Mouse (Mus musculus) hindbrain, embryonic 15.5 days (tissue): ENCODE measurements around the gene 2610507B11Rik. TPM values are rescaled to one million over a fixed set of nuclear protein-coding genes. Genes with fewer than 3 reads are reported as not detected.

Experiments
- ATAC-seq: fragments of 200-750 bp; cut with Nextera tagmentation; 2 replicates; pipeline ENCODE4 v1.8.0; 2017; ENCODE audit warnings: low read depth, moderate number of reproducible peaks, moderate TSS enrichment; ENCODE audit not compliant: low FRiP score
- H3K27ac ChIP-seq: fragments of 300-500 bp; sonication (generic); replicated peaks from 2 replicates; pipeline ENCODE4 v1.5.1; 2015; ENCODE audit warnings: mild to moderate bottlenecking, inconsistent platforms
- H3K27me3 ChIP-seq: fragments of 300-500 bp; sonication (generic); 2 replicates; pipeline ENCODE4 v1.6.1; 2015; ENCODE audit warnings: control low read depth, inconsistent platforms
- H3K36me3 ChIP-seq: fragments of 300-500 bp; sonication (generic); 2 replicates; pipeline ENCODE4 v1.6.1; 2015; ENCODE audit warnings: control low read depth, inconsistent platforms
- H3K4me1 ChIP-seq: fragments of 300-500 bp; sonication (generic); replicated peaks from 2 replicates; pipeline ENCODE4 v1.6.1; 2015; ENCODE audit warnings: control low read depth, inconsistent platforms
- H3K4me2 ChIP-seq: fragments of 300-500 bp; sonication (generic); 2 replicates; pipeline ENCODE4 v1.6.1; 2015; ENCODE audit warnings: moderate library complexity, mild to moderate bottlenecking, inconsistent platforms
- H3K4me3 ChIP-seq: fragments of 300-500 bp; sonication (generic); 2 replicates; pipeline ENCODE4 v1.5.1; 2015; ENCODE audit warnings: mild to moderate bottlenecking, inconsistent platforms
- H3K9ac ChIP-seq: fragments of 300-500 bp; sonication (generic); 2 replicates; pipeline ENCODE4 v1.6.1; 2015; ENCODE audit warnings: inconsistent platforms
- H3K9me3 ChIP-seq: fragments of 300-500 bp; sonication (generic); 2 replicates; pipeline ENCODE4 v1.6.1; 2016; ENCODE audit warnings: control low read depth, inconsistent platforms
- WGBS: fragments of 180-500 bp; shearing (Covaris S2); methylation state at CpG from one replicate; pipeline ENCODE4 v1.1.7; 2015; 5-methylcytosine and 5-hydroxymethylcytosine counted together
- polyA plus RNA-seq: library from polyadenylated mRNA; unstranded; fragments of >200 nt; fragmentation: Nextera tagmentation; extraction: Ambion mirVana; gene quantifications from 2 replicates; pipeline ENCODE4 v1.2.1, GENCODE M21; 2015

2610507B11Rik gene
- polyA plus RNA-seq, result 50.9 and 65.0 TPM in 2 replicates

DNA sequence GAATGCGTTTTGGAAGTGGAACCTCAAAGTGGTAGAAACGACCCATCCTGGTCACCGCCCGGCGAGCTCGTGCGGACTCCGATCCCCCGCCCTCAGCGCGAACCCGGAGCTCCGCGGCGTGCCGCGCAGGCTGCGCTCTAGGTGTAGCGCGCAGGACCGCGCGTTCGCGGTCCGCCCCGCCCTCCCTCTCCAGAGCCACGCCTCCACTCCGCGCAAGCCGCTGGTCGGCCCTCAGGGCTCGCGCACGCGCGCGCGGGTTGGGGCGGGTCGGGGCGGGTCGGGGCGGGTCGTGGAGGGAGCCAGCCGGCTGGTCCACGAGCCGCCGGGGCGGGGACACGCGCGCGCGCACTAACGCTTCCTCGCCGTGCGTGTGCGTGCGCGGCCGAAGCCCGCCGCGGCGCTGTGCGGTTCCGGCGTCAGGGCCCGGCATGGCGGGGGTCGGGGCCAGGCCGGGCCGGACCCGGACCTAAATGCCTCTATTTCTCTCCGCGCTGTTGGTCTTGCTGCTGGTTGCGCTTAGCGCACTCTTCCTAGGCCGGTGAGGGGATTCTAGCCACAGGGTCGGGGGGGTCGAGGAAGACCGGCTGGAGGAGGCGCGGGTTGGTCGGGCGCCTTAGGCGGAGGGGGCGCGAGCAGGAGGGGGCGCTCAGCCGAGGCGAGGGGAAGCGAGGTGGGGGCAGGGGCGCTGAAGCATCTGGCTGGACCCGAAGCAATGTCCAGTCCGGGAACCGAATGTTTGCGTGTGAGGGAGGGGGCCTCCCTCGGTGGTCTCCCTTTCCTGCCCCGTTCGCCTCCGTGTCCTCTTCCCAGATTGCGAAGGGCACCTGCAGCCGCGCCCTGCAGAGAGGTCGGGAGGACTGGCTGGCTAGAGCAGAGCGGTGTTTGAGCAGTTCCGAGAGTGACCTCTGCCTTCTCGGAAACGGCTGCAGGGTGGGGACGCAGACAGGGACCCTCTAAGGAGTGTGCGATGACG lies at the start of gene 2610507B11Rik:
TSS of gene 2610507B11Rik (plus strand) at position 373 of the 973 bp plus-strand sequence.
- WGBS, result under 1% methylated on average over 112 of the region's 115 CpGs
- Histone ChIP-seq H3K4me2 (peak within 1 kb of the TSS; percentile 73), H3K27me3 (no peaks in the 10 kb centered on the region), H3K4me3 (peak within 1 kb of the TSS; percentile 73), H3K9me3 (no peaks in the 10 kb centered on the region), H3K9ac (peak within 1 kb of the TSS; percentile 76), H3K27ac (peak within 1 kb of the TSS; percentile 84), H3K36me3 (peaks cover 31% of the 10 kb centered on the region), H3K4me1 (peaks cover 18% of the 10 kb centered on the region)
- peak; percentile 98 for ATAC-seq

DNA sequence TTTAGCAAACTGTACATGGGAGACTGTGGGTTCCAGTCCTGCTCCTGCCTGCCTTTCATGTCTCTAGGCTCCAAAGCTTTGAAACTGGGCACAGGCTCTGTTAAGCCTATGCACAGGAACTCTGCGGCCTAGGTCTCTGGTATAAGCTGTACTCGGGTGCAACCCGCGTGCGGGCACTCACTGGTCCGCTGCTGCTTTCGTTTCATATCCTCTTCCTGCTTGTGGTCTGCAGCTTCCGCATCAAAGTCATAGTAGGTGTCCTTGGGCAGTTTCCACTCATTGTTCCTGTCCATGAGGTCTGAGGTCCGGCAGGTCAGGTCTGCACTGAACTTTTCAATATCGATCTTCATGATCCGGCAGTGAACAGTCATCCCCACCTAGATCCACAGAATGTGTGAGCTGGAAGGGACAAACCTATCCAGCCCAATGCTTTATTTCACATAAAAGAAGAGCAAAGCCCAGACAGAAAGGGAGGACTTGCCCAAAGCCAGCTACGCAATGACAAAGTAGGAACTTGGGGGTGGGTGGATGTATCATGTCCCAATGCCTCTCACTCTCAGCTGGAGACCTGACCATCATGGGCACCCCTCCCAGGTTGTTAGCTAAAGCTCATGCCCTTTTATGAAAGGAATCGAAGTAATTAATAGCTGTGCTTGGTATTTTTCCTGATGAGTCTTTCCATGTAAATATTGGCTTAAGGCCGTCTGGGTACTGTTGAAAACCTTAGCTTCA lies 48.3 kb upstream of the 2610507B11Rik start:
- Histone ChIP-seq H3K27ac (no peak overlapping the region), H3K4me2 (no peak overlapping the region), H3K4me3 (no peak overlapping the region), H3K9ac (no peak overlapping the region), H3K27me3 (no peaks in the 10 kb centered on the region), H3K36me3 (peaks cover 93% of the 10 kb centered on the region), H3K4me1 (no peaks in the 10 kb centered on the region), H3K9me3 (no peaks in the 10 kb centered on the region)
- no peak for ATAC-seq
- WGBS, result 96% methylated on average over 14 of the region's 14 CpGs

DNA sequence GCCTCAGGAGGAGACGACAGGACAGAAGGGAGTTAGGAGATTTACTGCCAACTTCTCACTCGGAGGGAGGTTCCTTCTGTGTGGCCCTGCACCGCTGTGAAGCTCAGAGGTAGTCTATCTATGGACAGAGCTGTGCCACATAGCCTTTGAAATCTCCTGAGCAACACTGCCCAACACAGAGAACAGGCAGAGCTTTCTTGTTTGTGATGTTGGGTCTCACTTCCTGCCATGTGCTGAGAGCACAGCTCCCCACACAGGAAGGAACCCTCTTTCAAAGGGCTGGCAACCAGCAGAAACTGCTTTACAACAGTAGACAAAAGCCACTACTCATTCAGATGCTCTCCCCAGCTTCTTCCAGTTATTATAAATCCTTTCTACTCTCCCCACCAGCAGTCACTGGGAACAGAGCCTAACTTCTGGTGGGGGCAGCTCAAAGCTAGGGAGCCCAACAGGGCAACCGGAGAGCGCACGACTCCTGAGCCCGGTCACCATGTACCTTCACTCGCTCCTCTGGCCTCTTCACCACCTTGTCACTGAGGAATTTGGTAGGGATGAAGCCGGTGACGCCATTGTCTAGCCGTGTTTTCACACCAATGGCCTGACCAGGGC lies 45.7 kb upstream of the 2610507B11Rik start:
- peaks cover 93% of the 10 kb centered on the region for H3K36me3 ChIP-seq
- peak; percentile 79 for ATAC-seq

DNA sequence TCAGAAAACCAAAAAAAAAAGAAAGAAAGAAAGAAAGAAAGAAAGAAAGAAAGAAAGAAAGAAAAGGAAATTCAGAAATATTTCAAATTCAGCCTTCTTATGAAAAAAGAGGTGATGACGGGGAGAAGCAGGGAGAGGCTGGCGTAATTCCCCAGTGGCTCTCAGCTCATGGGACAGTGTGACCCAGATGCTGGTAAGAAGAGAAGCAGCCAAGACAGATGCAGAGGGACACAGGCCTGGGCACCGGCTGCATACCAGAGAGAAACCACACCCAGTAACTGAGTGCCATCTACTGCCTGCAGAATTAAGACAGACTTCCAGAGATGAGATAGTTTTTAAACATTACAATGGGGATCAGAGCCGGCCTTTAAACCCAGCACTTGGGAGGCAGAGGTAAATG lies 38.0 kb upstream of the 2610507B11Rik start:
- no peak for ATAC-seq
- Histone ChIP-seq H3K9me3 (no peaks in the 10 kb centered on the region), H3K4me2 (no peak overlapping the region), H3K27ac (no peak overlapping the region), H3K4me1 (no peaks in the 10 kb centered on the region), H3K9ac (no peak overlapping the region), H3K4me3 (no peak overlapping the region), H3K36me3 (peaks cover 96% of the 10 kb centered on the region), H3K27me3 (no peaks in the 10 kb centered on the region)
- 90% methylated on average over 4 of the region's 4 CpGs for WGBS

More for the DNA sequence above, 45.7 kb upstream of the 2610507B11Rik start:
- H3K9me3 ChIP-seq, result no peaks in the 10 kb centered on the region
- H3K4me1 ChIP-seq, result no peaks in the 10 kb centered on the region
- H3K27ac ChIP-seq, result peak overlapping the region; percentile 74
- H3K4me3 ChIP-seq, result no peak overlapping the region
- 81% methylated on average over 11 of the region's 11 CpGs for WGBS
- no peaks in the 10 kb centered on the region for H3K27me3 ChIP-seq
- H3K4me2 ChIP-seq, result no peak overlapping the region
- no peak overlapping the region for H3K9ac ChIP-seq

DNA sequence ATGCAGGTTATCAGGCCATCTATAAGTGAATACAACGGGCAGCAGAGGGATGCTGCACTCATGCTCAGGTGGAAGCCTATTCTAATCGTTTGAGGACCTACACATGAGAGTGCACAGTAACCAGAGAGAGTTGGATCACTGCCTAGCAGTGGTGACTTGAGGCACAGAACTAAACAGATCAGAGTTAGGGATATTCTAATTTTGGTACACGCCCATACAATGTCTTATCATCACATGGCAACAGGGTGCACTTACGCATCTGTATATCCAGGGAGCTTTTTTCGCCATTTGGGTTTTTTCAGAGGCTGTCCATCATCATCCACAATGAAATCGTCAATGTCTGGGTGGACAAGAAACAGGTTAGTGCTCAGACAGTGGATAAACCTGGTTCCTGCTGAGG lies 30.0 kb upstream of the 2610507B11Rik start:
- no peaks in the 10 kb centered on the region for H3K27me3 ChIP-seq
- 96% methylated on average over 6 of the region's 6 CpGs for WGBS
- peaks cover 70% of the 10 kb centered on the region for H3K36me3 ChIP-seq
- no peak overlapping the region for H3K27ac ChIP-seq
- H3K4me3 ChIP-seq, result no peak overlapping the region
- no peak overlapping the region for H3K4me2 ChIP-seq
- no peak for ATAC-seq
- H3K9ac ChIP-seq, result no peak overlapping the region
- H3K4me1 ChIP-seq, result no peaks in the 10 kb centered on the region
- H3K9me3 ChIP-seq, result no peaks in the 10 kb centered on the region

DNA sequence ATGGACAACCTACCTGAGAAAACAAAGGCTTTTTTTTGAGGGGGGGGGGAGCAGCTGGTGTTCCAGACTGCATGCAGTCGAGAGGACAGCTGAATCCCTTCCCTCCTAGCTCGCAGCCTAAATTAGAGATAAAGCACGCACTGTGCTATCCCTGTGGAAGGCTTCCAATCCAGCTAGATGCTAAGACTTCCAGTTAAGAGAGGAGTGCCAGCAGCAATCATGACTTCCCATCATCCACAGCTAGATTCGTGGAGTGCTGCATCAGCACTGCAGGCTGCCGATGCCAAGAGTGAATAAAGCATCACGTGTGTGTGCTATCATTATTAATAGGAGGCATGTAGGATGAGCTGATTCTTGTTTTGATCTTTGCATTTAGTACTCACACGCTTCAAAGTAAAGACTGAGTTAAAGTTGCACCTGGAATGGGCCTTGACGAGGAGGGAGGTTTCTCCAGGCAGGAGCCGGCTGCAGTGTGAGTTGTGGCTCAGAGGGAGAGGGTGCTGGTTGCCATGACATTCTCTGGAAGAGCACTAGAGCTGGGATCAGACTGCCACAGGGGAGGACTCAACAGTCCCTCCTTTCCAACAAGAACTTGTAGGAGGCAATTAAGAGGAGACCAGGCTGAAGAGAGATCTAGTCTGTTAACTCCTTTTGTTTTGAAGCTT lies 21.2 kb upstream of the 2610507B11Rik start:
- no peak overlapping the region for H3K4me2 ChIP-seq
- no peak for ATAC-seq
- 81% methylated on average over 9 of the region's 9 CpGs for WGBS
- H3K27me3 ChIP-seq, result no peaks in the 10 kb centered on the region
- H3K9me3 ChIP-seq, result no peaks in the 10 kb centered on the region
- no peak overlapping the region for H3K27ac ChIP-seq
- H3K36me3 ChIP-seq, result peaks cover 12% of the 10 kb centered on the region
- no peak overlapping the region for H3K9ac ChIP-seq
- no peak overlapping the region for H3K4me3 ChIP-seq
- H3K4me1 ChIP-seq, result peaks cover 25% of the 10 kb centered on the region

DNA sequence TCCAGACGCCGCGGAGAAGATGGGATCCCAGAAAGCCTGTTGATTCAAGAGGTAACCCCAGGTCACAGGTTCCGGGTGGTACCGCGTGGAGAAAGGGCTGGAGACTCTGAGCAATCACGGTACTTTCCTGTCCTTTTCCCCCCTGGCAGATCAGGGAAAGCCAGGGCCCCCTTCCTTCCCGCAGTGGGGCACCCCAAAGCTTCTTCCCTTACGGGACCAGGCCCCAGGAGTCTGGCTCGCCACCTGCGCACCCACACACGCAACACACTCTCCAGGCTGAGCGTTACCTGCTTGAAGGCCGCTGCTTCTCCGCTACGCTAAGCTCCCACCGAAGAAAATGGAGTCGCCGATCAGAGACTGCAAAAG lies 16.3 kb upstream of the 2610507B11Rik start:
- H3K36me3 ChIP-seq, result 0 out of 2 replicates have a peak, but pooled peaks cover 5% of the 10 kb centered on the region
- peak overlapping the region; percentile 100 for H3K27ac ChIP-seq
- ATAC-seq, result peak; percentile 43; the same call in 1 of the 2 replicates
- H3K9ac ChIP-seq, result peak overlapping the region; percentile 93
- peak overlapping the region; percentile 99 for H3K4me3 ChIP-seq
- peaks cover 55% of the 10 kb centered on the region for H3K4me1 ChIP-seq
- H3K9me3 ChIP-seq, result no peaks in the 10 kb centered on the region
- H3K4me2 ChIP-seq, result peak overlapping the region; percentile 73
- 0% methylated on average over 19 of the region's 19 CpGs for WGBS
- no peaks in the 10 kb centered on the region for H3K27me3 ChIP-seq

DNA sequence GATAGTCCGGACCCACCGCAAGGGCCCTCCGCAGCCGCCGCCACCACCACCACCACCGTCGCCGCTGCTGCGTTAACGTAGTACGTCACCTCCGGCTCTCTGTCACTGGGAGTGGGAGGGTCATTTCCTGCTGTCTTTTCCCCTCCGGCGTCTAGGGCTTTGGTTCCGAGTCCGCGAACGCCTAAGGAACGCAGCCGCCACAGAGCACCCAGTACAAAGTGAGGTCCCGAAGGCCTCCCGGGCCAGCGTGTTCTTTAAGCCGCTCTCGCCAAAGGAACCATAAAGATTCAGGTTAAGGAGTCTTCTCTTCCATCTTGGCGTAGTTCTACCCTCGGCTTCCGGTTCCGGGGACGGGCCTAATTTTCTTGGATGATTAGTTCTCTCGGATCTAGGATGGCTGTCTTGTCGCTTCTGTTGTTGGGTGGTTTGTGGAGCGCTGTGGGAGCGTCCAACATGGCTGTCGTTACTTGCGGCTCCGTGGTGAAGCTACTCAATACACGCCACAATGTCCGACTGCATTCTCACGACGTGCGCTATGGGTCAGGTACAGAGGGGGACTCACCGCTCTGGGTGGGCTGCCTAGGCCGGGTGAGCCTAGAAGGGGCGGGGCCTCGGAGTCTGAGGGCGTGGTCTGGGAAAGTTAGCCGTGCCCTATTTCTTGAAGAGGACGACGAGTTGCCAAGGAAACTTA lies 15.8 kb upstream of the 2610507B11Rik start, which contains the start of the genes Sdf2 and Supt6:
TSS of gene Sdf2 (plus strand) at position 120 of the 691 bp plus-strand sequence.
TSS of gene Supt6 (minus strand) at position 361 of the 691 bp plus-strand sequence.
- Histone ChIP-seq H3K27me3 (no peaks in the 10 kb centered on the region), H3K9me3 (no peaks in the 10 kb centered on the region), H3K4me3 (peak within 1 kb of the TSS; percentile 99), H3K9ac (peak within 1 kb of the TSS; percentile 93), H3K4me2 (peak within 1 kb of the TSS; percentile 73), H3K4me1 (peaks cover 55% of the 10 kb centered on the region), H3K27ac (peak within 1 kb of the TSS; percentile 100), H3K36me3 (peaks cover 2% of the 10 kb centered on the region; the same call in 1 of the 2 replicates)
- peak; percentile 94 for ATAC-seq
- under 1% methylated on average over 50 of the region's 50 CpGs for WGBS

DNA sequence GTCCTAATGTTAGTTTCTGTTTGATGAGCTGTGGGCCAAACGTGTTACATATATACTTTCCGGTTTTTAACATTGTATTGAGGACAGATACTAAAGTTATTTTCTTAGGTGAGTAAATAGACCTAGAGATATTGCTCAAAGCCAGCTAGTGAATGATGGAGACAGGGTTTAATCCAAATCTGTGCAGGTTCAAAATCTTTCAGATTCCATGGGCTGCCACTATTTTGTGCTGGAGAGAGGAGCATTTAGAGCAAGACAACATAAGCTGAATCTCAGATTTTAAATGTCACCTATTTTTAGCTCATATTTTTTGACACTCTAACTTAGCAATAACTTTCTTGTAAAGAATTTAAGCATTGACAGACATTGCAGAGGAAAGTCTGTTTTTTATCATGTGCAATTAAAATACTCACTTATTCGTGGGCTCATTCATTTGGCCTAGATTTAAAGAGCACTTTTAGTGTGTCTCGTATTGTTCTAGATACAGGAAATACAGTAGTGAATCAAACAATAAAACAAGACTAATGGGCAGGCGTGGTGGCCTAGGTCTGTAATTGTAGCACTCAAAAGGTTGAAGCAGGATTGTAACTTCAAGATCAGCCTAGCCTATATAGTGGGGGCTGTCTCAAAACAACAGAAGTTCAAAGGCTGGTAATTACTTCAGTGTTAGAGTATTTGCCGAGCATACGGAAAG lies 15.1 kb upstream of the 2610507B11Rik start:
- H3K4me2 ChIP-seq, result peak overlapping the region; percentile 73
- H3K9me3 ChIP-seq, result no peaks in the 10 kb centered on the region
- peak overlapping the region; percentile 100 for H3K27ac ChIP-seq
- no peak for ATAC-seq
- no peaks in the 10 kb centered on the region for H3K27me3 ChIP-seq
- whole genome bisulfite sequencing, result 54% methylated on average over 7 of the region's 7 CpGs
- H3K4me1 ChIP-seq, result peaks cover 55% of the 10 kb centered on the region
- H3K4me3 ChIP-seq, result peak overlapping the region; percentile 99
- H3K9ac ChIP-seq, result peak overlapping the region; percentile 93
- peaks cover 7% of the 10 kb centered on the region; the same call in 1 of the 2 replicates for H3K36me3 ChIP-seq

DNA sequence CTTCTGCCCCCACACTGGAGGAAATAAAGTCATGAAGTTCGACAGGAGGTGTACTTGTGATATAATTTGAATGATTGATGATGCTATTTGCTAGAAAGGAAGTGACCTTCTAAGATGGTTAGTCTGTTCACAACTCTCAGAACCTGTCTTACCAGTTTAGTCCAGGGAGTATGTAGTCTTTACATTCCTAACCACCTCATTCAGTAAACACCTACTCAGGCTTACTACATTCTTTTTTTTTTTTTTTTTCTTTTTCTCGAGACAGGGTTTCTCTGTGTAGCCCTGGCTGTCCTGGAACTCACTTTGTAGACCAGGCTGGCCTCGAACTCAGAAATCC lies 14.6 kb upstream of the 2610507B11Rik start:
- WGBS, result 66% methylated on average over 3 of the region's 3 CpGs

More for the DNA sequence above, 14.6 kb upstream of the 2610507B11Rik start:
- H3K9ac ChIP-seq, result peak overlapping the region; percentile 93; the same call in 1 of the 2 replicates
- peak overlapping the region; percentile 99 for H3K4me3 ChIP-seq
- no peaks in the 10 kb centered on the region for H3K27me3 ChIP-seq
- no peak overlapping the region for H3K27ac ChIP-seq
- no peaks in the 10 kb centered on the region for H3K9me3 ChIP-seq
- H3K4me1 ChIP-seq, result peaks cover 55% of the 10 kb centered on the region
- peaks cover 12% of the 10 kb centered on the region for H3K36me3 ChIP-seq
- H3K4me2 ChIP-seq, result peak overlapping the region; percentile 73
- ATAC-seq, result no peak
